Mouse (Mus musculus) layer of hippocampus, adult 2 months (tissue): Measurements from ENCODE around the gene Mapk8ip1. TPM values are rescaled to one million over a fixed set of nuclear protein-coding genes. Genes with fewer than 3 reads are reported as not detected.

ENCODE experiments used
- DNase-seq, 2 experiments: peaks; one replicate each; pipeline ENCODE4 v3.0.0; 2022; ENCODE audit warnings: low spot score in 2 of 2
- H3K27ac ChIP-seq: fragments of 200-600 bp; 2 replicates; pipeline ENCODE4 v1.8.1; 2022
- H3K4me3 ChIP-seq: fragments of 200-600 bp; 2 replicates; pipeline ENCODE4 v1.8.1; 2022; ENCODE audit warnings: mild to moderate bottlenecking
- CTCF ChIP-seq: fragments of 200-600 bp; conservative IDR thresholded peaks from 2 replicates; pipeline ENCODE4 v1.8.1; 2022; ENCODE audit warnings: antibody characterized with exemption, mild to moderate bottlenecking, moderate library complexity
- microRNA-seq, 2 experiments: library from miRNA; unstranded; fragments of <30 nt; microRNA quantifications; one replicate each; pipeline ENCODE4 v1.2.0; 2021
- total RNA-seq, 2 experiments: library from RNA; stranded (reverse); gene quantifications; 2 replicates each; pipeline ENCODE4 v1.2.3; 2021

Gene Mapk8ip1
- total RNA-seq, 2 experiments from 2014 or later, result 338 to 354 TPM

- Histone ChIP-seq H3K4me3 (no peak overlapping the region), H3K27ac (0 out of 2 replicates have a peak overlapping the region, but pooled peaks have one; percentile 18)
- no peak for DNase-seq
- no peak for TF ChIP-seq CTCF
Measured at GRCm38 (mm10) chr2:92354224-92354623, 46.8 kb downstream of the Mapk8ip1 start.

- Histone ChIP-seq H3K4me3 (no peak overlapping the region), H3K27ac (no peak overlapping the region; the same call in 1 of the 2 replicates)
- DNase-seq, result no peak
- TF ChIP-seq CTCF, result no peak
Measured at GRCm38 (mm10) chr2:92353402-92353801, 47.7 kb downstream of the Mapk8ip1 start.

GRCm38 (mm10) chr2:92350686-92351085 is 50.4 kb downstream of the Mapk8ip1 start:
- H3K4me3 ChIP-seq, result no peak overlapping the region
- H3K27ac ChIP-seq, result no peak overlapping the region
- no peak for TF ChIP-seq CTCF
- no peak for DNase-seq

GRCm38 (mm10) chr2:92349589-92350425 is 51.3 kb downstream of the Mapk8ip1 start:
- no peak for DNase-seq
- no peak for TF ChIP-seq CTCF
- H3K27ac ChIP-seq, result peak overlapping the region; percentile 50
- no peak overlapping the region for H3K4me3 ChIP-seq

- Histone ChIP-seq H3K4me3 (no peak overlapping the region), H3K27ac (no peak overlapping the region)
- no peak for DNase-seq
- TF ChIP-seq CTCF, result no peak
Measured at GRCm38 (mm10) chr2:92347191-92347590, 53.9 kb downstream of the Mapk8ip1 start.

GRCm38 (mm10) chr2:92342418-92342817 is 58.6 kb downstream of the Mapk8ip1 start:
- Histone ChIP-seq H3K4me3 (no peak overlapping the region), H3K27ac (no peak overlapping the region)
- no peak for DNase-seq
- no peak for TF ChIP-seq CTCF

Small RNA genes lying within 50 kb of the gene (microRNA-seq; reads per million reads assigned to microRNA genes)
- 0.64 to 4.8 reads per million in 2 experiments for gene Mir7000

Other genes starting within 250 kb of the Mapk8ip1 start
- gene Pex16, start 26.6 kb downstream of the Mapk8ip1 start, total RNA-seq, result 10 to 100 TPM; 34.9 to 36.1 TPM
- 1 to 10 TPM in 1 of 2 experiments, under 1 TPM in 1; 0.98 to 1.1 TPM for gene Large2, start 26.4 kb downstream of the Mapk8ip1 start, total RNA-seq
- gene 1700029I15Rik, start 18.7 kb downstream of the Mapk8ip1 start, total RNA-seq, result 1 to 10 TPM; 4.5 to 5.0 TPM
- gene Cry2, start 32.8 kb upstream of the Mapk8ip1 start, total RNA-seq, result 100 to 1,000 TPM; 105 to 108 TPM
- gene Slc35c1, start 59.3 kb upstream of the Mapk8ip1 start, total RNA-seq, result 10 to 100 TPM; 14.0 to 15.7 TPM
- gene Chst1, start 198.4 kb upstream of the Mapk8ip1 start, total RNA-seq, result 100 to 1,000 TPM; 295 to 314 TPM